Mouse (Mus musculus) yolk sac, embryonic 10.5 days (tissue): Measurements from ENCODE around the gene C1rb.
A peak's percentile ranks its signal among the peaks of the same experiment; 100 is the strongest.
"Not testable (repeated sequence)": the region's sequence is repeated elsewhere in the genome, so short reads cannot be mapped to it uniquely, and the experiment has no call there.

Source experiments
- DNase-seq: peaks from one replicate; pipeline ENCODE4 v3.0.0-alpha.2; 2017; ENCODE audit warnings: low spot score

C1rb gene

GRCm38 (mm10) chr6:124593121-124593520 is 23.0 kb downstream of the C1rb start:
- peak; percentile 19 for DNase-seq

GRCm38 (mm10) chr6:124602031-124602430 is 31.9 kb downstream of the C1rb start:
- DNase-seq = peak; percentile 27

DNA sequence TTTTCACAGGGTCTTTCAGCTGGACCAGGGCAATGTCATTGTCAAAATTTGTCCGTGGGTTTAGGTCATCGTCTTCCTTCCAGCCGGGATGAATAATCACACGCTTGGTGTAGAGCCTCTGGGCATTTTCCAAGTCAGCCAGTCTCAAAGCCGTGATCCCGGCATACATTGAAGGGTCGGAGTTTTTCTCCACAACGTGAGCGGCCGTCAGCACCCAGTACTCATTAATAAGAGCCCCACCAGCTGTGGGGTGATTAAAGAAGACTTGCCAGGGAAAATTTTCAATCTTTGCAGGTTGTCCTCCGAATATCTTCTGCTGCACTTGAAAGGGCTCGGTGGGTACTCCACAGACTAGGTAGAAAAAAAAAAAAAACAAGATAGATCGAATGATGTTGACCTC is 55.5 kb downstream of the C1rb start:
- DNase-seq = no peak

DNA sequence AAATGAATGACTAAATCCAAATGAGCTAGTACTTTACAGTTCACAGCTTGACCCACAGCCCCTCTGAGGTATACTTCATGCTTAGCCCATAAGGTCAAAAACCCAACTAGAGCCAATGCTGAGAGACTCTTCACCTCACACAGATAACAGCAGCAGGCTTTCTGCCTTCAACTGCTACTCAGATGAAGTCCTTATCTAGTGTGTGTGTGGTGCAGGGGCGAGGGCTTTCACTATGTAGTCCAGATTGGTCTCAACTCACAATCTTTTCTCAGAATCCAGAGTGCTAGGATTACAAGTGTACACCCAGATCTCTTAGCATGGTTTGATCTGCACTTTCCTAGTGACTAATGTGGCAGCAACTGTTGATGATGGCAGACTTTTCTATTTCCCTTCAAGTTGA is 56.1 kb downstream of the C1rb start:
- DNase-seq = not testable (repeated sequence)

DNA sequence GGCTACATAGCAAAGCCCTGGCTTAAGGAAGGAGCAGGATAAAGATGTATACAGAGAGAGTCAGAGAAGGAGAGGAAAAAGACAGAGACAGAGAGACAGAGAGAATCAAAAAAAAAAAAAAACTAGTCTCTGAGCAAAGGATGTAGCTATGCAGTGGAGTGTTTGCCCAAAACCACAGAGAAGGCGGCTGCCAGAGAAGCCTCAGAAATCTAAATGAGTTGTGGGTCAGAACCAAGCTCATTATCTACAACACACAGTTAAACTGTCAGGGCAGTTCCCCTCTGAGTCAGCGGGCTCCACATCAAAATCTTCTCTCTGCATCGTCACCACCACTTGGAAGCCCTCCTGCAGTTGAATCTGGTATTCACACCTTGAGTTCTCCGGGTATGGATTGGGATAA is 60.7 kb downstream of the C1rb start:
- DNase-seq = no peak
